In the genomic region with DNA sequence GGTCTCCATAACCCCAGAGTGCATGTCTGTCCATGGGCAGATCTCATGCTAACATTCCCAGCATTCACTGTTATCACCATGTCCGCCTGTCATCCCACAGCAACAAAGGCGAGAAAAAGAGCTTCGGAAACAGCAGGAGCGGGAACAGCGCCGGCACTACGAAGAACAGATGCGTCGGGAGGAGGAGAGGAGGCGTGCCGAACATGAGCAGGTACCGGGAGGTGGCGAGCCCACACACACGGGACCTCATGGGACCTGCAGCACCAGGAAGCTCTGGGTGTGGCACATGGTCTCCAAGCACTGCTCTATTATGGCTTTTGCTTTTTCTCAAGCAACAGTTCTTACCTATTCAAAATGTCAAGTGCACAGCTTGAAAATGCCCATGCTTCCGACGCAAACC, we compare ENCODE assay signal across 19 mouse cellular contexts.
"Had no signal": no experiment of that assay in that cellular context is flagged by ENCODE, and none has a peak within 500 bp of the region (broad histone marks: within the 10 kb centered on the region; RNA-seq: fewer than 3 reads in every experiment).

No protein-coding gene starts in this region.

- DNase-seq: liver, postnatal 0 days; lung, adult 2 months; lung, postnatal 14 days; lung, postnatal 36 days; retina, postnatal 1 day; right cerebral cortex, postnatal 25 days; right cerebral cortex, postnatal 4 days; spleen, adult 18-20 months; thymus, adult 18-20 months; thymus, postnatal 14 days; thymus, postnatal 36 days had no signal

- H3K36me3 ChIP-seq: lung, embryonic 15.5 days had no signal

- H3K4me3 ChIP-seq: lung, embryonic 15.5 days; megakaryocyte, embryonic 14.5 days; midbrain, embryonic 13.5 days; midbrain, embryonic 15.5 days; neural tube, embryonic 12.5 days had no signal

- H3K9ac ChIP-seq: liver, postnatal 0 days; lung, embryonic 15.5 days; midbrain, embryonic 13.5 days; midbrain, embryonic 15.5 days; neural tube, embryonic 12.5 days had no signal

- H3K9me3 ChIP-seq: lung, embryonic 15.5 days; megakaryocyte, embryonic 14.5 days; midbrain, embryonic 15.5 days; neural tube, embryonic 12.5 days had no signal

- H3K27me3 ChIP-seq: lung, embryonic 15.5 days; megakaryocyte, embryonic 14.5 days; midbrain, embryonic 13.5 days; midbrain, embryonic 15.5 days; neural tube, embryonic 12.5 days had no signal

- ATAC-seq: liver, postnatal 0 days; lung, postnatal 0 days; midbrain, embryonic 13.5 days; midbrain, embryonic 15.5 days had no signal

- H3K4me2 ChIP-seq: lung, embryonic 15.5 days; midbrain, embryonic 11.5 days; midbrain, embryonic 13.5 days; midbrain, embryonic 15.5 days; neural tube, embryonic 12.5 days had no signal

- H3K4me1 ChIP-seq: lung, embryonic 15.5 days; midbrain, embryonic 13.5 days; midbrain, embryonic 15.5 days; neural tube, embryonic 12.5 days had no signal

- H3K27ac ChIP-seq: lung, embryonic 15.5 days; macrophage; midbrain, embryonic 13.5 days; midbrain, embryonic 15.5 days; neural tube, embryonic 12.5 days had no signal
